Mouse (Mus musculus): ENCODE data around the gene Rps6kb2. TPM values are rescaled to one million over a fixed set of nuclear protein-coding genes. Genes with fewer than 3 reads are reported as not detected.
"Not testable (repeated sequence)": the region's sequence is repeated elsewhere in the genome, so short reads cannot be mapped to it uniquely, and the experiment has no call there.

The Rps6kb2 gene
- total RNA-seq, 2 experiments from 2014 or later = 38.1 to 39.2 TPM

GRCm38 (mm10) chr19:4143759-4144268, 19.3 kb downstream of the Rps6kb2 start, which contains the start of gene Cabp4:
TSS of gene Cabp4 (minus strand) at chr19:4144033.
- DNase-seq = no peak
- intact Hi-C loops (cut with DNase I) = no loop called here

GRCm38 (mm10) chr19:4142416-4143173, 20.6 kb downstream of the Rps6kb2 start:
- peak; percentile 44 for DNase-seq
- intact Hi-C loops (cut with DNase I) = no loop called here

GRCm38 (mm10) chr19:4140147-4140546, 23.0 kb downstream of the Rps6kb2 start:
- intact Hi-C loops (cut with DNase I) = no loop called here
- no peak for DNase-seq

GRCm38 (mm10) chr19:4139446-4139845, 23.7 kb downstream of the Rps6kb2 start, which contains the start of gene Gpr152:
TSS of gene Gpr152 (plus strand) at chr19:4139787.
- DNase-seq = no peak
- intact Hi-C loops (cut with DNase I) = no loop called here

- intact Hi-C loops (cut with DNase I) = no loop called here
- no peak for DNase-seq
These were observed 25.2 kb downstream of the Rps6kb2 start for GRCm38 (mm10) chr19:4137913-4138312.

- DNase-seq = no peak
- intact Hi-C loops (cut with DNase I) = no loop called here
These were observed 26.7 kb downstream of the Rps6kb2 start for GRCm38 (mm10) chr19:4136463-4136862.

GRCm38 (mm10) chr19:4135963-4136345, 27.2 kb downstream of the Rps6kb2 start:
- DNase-seq; intact Hi-C loops (cut with DNase I): not testable (repeated sequence)

GRCm38 (mm10) chr19:4135229-4135962, 27.8 kb downstream of the Rps6kb2 start:
- DNase-seq; intact Hi-C loops (cut with DNase I): not testable (repeated sequence)

GRCm38 (mm10) chr19:4134354-4134753, 28.8 kb downstream of the Rps6kb2 start:
- DNase-seq = no peak
- intact Hi-C loops (cut with DNase I) = no loop called here

- no peak for DNase-seq
These were observed 31.4 kb downstream of the Rps6kb2 start for GRCm38 (mm10) chr19:4131768-4132167.

GRCm38 (mm10) chr19:4131075-4131474, 32.1 kb downstream of the Rps6kb2 start:
- DNase-seq = no peak

More at GRCm38 (mm10) chr19:4131768-4132167, 31.4 kb downstream of the Rps6kb2 start:
- intact Hi-C loops (cut with DNase I) = no loop called here

GRCm38 (mm10) chr19:4130106-4130505, 33.0 kb downstream of the Rps6kb2 start:
- intact Hi-C loops (cut with DNase I) = no loop called here
- DNase-seq = no peak

More at GRCm38 (mm10) chr19:4131075-4131474, 32.1 kb downstream of the Rps6kb2 start:
- intact Hi-C loops (cut with DNase I) = no loop called here

GRCm38 (mm10) chr19:4129462-4129861, 33.7 kb downstream of the Rps6kb2 start:
- intact Hi-C loops (cut with DNase I) = no loop called here
- no peak for DNase-seq

- DNase-seq = no peak
- intact Hi-C loops (cut with DNase I) = no loop called here
These were observed 36.2 kb downstream of the Rps6kb2 start for GRCm38 (mm10) chr19:4126759-4127495.

- peak; percentile 99 for DNase-seq
- intact Hi-C loops (cut with DNase I) = no loop called here
These were observed 37.1 kb downstream of the Rps6kb2 start, which contains the start of gene Aip for GRCm38 (mm10) chr19:4125741-4126696. TSS of gene Aip (minus strand) at chr19:4125858.

- intact Hi-C loops (cut with DNase I); DNase-seq: not testable (repeated sequence)
These were observed 37.9 kb downstream of the Rps6kb2 start for GRCm38 (mm10) chr19:4125268-4125667.

- intact Hi-C loops (cut with DNase I) = no loop called here
- DNase-seq = no peak
These were observed 38.7 kb downstream of the Rps6kb2 start for GRCm38 (mm10) chr19:4124432-4124831.

GRCm38 (mm10) chr19:4122411-4123370, 40.5 kb downstream of the Rps6kb2 start:
- intact Hi-C loops (cut with DNase I) = no loop called here
- DNase-seq = no peak

Data from left cerebral cortex, postnatal 4 days (tissue).